Mouse (Mus musculus): ENCODE measurements at regions not wholly inside any gene's neighbourhood (a gene's known extent, or its start where the extent isn't known, plus 50 kb on each side); places are given as distances from the start of the nearest gene placed in this dataset.

GRCm38 (mm10) chr12:59713216-59713615 is 493.7 kb upstream of the Fbxo33 start:
- no peak for TF ChIP-seq CTCF (IDR thresholded peaks at IDR 0.05; ENCODE audit: low read depth)
- no peak for TF ChIP-seq EP300 (optimal IDR thresholded peaks at IDR 0.05)
